Mouse (Mus musculus): ENCODE data around the gene Abca16. TPM values are rescaled to one million over a fixed set of nuclear protein-coding genes. Genes with fewer than 3 reads are reported as not detected.

The Abca16 gene
- not detected for total RNA-seq (2022)

DNA sequence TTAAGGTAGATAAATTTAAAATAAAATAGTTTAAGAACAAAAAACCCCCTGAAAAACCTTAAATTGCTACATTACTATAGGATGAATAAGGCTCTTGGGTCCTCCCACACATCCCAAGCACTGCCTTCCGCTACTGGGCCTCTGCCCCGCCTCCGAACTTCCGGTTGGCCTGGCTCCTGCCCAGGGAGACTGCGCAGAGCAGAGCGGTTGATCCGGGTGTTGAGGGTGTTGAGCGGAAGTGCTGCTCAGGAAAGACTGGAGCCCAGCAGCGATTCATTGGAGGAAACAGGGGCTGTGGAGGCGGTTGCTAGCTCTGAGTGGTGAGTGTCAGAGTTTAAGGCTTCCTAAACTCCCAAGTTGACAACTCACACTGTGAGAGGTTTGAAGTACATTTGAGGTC, at the start of gene Abca16:
Gene Abca16, plus strand, starts transcription at position 201 of the 400 bp plus-strand sequence.
- no peak for DNase-seq (ENCODE audit: low spot score in 2 of 2)

DNA sequence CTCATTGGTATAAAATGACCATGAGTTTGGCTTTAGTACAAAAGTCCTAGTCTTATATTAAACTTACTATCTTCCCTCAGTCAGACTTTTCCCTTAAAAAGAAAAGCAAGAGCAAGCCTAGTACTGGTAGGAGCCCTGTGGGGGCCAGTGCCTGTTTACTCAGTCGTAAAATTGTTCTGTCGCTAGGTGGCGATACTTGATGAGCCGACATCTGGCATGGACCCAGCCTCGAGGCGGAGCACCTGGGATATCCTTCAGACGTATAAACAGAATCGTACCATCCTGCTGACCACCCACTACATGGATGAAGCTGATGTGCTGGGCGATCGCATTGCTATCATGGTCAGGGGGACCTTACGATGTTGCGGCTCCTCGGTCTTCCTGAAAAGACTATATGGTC, 48.3 kb upstream of the Abca16 start:
- DNase-seq (ENCODE audit: low spot score in 2 of 2) = no peak

DNA sequence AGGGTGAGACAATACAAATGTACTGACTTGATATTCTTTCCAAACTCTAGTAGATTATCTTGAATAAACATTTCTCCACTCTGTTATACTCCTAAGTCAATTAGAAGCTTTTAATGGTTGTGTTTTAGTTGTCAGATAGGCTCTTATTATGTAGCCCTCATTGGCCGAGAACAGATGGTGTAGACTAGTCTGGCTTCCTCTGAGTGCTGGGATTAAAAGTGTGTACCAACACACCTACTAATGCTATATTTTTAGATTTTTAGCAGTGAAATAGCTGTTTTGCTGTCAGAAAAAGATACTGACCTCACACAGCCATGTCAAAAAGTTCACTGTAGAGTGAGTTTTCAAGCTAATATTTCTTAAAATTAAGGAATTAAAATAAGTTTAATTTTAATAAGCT, 2.9 kb downstream of the Abca16 start:
- DNase-seq (ENCODE audit: low spot score in 2 of 2) = no peak

DNA sequence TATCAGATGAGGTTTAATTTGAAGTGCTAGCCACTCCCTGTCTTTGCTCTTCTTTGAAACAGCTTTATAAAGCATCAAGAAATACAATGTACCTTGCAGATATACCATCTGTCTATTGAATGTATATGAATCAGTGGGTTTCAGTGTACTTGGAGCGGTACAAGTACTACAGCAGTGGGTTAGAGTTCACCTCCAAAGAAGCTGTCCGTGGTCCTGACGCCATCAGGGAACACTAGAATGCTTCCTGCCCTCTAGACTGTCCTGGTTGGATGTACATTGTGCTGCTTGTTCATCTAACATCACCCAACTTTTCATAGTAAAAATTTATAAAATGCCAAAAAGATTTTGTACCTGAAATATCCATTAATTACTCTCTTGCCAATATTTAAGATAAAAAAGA, 17.2 kb downstream of the Abca16 start:
- DNase-seq (ENCODE audit: low spot score in 2 of 2) = no peak

DNA sequence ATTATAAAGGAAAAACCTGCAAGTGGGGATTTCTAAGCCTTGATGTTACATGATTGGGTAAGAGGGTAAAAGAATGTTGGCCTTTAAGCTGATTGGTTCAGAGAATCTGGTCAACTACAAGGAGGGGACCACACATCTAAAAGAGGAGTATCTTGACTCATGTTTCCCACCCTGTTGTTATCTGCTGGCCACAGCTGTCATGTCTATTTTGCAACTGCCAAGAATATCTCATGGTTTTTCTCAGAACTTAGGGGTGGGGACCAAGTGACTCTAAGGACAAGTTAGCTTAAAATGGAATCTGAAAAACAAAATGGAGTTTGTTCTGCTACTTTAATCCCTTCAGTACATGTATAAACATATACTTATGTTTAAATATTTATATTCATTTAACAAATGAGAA, 22.0 kb downstream of the Abca16 start:
- DNase-seq (ENCODE audit: low spot score in 2 of 2) = no peak

DNA sequence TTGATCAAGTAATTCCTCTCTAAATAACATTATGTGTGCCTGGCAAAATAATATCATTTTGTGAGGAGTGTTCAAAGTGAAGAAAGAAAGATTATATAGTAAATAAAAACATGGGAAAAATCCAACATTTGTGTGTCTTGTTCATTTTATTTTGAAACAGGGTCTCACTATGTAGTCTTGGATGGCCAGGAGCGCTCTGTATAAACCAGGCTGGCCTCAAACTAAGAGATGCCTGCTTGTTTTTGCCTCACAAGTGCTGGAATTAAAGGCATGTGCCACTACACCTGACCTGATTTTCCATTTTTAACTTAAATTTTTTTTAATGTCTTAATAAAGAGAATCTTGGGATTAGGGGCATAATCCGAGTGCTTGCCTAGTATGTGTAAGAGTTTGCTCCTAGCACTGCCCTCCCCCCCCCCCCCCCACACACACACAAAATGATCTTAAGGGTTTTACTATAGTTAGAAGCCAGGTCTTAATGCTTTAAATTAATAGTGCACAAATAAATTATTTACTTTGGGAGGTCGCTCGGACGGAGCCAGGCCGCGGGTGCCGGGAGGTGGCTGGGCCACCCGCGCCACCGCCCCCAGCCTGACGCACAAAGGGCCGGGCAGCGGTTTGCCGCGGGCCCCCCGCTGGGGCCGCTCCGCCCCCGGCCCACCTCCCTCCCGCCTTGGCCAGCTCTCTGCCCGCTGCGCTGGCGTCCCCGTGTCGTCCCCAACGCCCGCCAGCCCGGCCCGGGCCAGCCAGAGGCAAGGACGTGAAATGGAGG, 94.6 kb downstream of the Abca16 start:
- no peak for DNase-seq (ENCODE audit: low spot score in 2 of 2)

DNA sequence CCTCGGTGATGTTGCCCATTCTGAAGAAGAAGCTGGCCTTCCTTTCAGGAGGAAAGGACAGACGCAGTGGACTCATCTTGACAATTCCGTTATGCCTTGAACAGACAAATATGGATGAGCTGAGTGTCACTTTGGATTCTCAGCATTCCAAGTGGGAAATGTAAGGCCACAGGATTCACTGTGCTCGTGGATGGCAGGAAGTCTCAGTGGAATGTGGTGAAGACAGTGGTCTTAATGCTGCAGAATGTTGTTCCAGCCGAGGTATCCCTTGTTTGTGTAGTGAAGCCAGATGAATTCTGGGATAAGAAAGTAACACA, 95.2 kb downstream of the Abca16 start:
- no peak for DNase-seq (ENCODE audit: low spot score in 2 of 2)

DNA sequence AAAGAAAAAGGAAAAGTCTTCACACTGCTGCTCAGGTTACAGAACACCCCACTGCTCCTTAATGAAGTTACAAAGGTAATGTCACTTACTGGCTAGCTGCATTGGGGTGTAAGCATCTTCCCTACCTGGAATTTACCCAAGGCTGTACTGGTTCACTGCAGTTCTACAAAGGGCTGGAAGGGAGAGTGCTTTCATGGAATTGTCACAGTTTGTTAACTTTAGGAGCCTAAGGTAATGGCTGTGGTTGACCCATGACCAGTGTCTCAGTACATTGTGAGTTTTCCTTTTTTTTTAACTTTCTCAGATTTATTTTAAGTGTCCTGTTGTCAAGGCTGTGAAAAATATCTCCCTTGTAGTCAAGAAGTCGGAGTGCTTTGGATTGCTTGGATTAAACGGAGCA, 125.4 kb downstream of the Abca16 start:
- DNase-seq (ENCODE audit: low spot score in 2 of 2) = no peak

DNA sequence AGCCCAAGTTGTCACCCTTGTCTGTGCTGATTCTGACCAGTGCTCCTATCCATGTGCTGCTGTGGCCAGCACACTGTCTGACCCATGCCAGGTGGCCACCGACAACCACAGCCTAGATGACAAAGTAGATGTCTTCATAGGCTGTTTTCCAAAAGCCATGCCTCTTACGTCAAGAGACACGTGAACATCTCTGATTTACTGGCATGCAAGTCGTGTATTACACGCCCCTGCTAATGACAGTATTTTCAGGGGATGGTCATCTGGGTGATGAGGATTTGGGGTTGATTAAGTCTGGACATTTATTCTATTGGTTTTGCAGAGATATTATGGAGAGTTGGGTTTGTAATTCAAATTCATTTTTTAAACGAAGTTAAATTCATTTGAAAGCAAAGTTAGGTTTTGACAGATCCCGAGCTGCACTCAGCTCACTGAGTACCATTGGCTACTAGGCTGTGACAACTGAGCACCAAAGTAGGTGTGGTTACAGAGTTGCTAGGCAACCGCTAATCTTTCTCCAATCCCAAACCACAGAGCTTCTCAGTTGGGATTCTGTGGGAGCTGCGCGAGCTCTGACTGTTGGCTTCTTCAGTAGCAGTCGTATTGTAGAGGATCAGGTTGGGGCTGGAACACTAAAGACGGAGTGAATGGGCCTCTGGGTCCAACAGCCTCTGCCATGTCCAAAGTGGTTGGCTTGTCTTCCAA, 143.2 kb downstream of the Abca16 start:
- DNase-seq (ENCODE audit: low spot score in 2 of 2) = no peak

DNA sequence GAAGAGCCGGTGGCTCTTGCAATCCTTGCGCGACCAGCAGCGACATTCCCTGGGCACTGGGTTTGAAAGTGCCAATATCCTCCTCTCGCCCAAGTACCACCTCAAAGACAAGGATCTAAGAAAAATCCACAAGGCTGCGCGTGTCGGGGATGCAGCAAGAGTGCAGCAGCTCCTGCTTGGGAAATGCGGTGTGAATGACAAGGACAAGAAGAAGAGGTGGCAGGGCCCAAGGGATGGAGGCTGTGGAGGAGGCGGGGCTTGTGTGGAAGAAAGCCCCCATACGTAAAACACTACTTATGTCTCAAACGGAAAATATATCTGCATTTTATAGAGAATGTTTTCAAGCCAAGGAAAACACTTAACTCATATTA, 143.7 kb downstream of the Abca16 start:
- DNase-seq (ENCODE audit: low spot score in 2 of 2) = no peak

DNA sequence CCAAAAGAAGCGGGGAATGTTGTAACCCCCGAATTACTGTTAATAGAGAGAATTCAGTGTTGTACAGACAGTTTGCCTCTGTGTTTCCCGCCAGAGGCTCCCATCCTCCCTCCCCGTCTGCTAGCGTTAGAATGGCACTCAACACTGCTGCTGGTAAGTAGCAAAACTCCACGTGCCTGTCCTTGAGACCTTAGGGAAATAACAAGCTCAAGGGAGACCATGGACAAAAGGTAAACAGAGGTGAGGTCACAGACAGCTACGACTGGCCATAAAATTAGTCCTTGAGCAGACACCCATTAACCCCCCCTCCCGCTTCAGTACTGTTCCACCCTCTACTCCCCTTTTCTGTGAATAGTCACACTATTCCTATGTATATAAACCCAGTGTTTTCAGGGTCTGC, 157.9 kb downstream of the Abca16 start:
- no peak for DNase-seq (ENCODE audit: low spot score in 2 of 2)

DNA sequence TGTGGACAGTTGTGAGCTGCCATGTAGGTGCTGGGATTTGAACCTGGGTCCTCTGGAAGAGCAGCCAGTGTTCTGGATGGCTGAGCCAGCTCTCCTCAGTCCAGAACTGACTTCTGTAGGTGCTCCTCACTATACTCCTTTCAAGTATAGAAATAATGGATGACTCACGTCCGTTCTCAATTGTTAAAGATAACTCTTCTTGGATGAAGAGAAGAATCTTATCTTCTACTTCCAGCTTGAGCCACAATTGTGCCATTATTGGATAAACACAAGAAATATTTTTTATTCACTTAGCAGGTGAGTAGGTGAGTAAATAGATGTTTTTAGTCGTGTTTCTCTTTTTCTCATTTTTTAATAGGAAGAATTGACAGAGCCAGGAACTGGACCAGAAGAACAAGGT, 167.1 kb downstream of the Abca16 start:
- no peak for DNase-seq (ENCODE audit: low spot score in 2 of 2)

Other genes with a start within 250 kb of the Abca16 start
- under 1 TPM in 2 of 4 experiments, not detected in 2; 0.11 to 0.18 TPM for gene Anks4b, start 235.8 kb upstream of the Abca16 start, total RNA-seq (2022)
- 1 to 10 TPM; 2.8 to 4.6 (median 3.7) TPM for gene Crym, start 207.5 kb upstream of the Abca16 start, total RNA-seq (2022)
- gene Abca14, start 205.7 kb upstream of the Abca16 start, total RNA-seq (2022) = not detected
- not detected for gene Abca15, start 81.0 kb upstream of the Abca16 start, total RNA-seq (2022)
- gene Uqcrc2, start 225.5 kb downstream of the Abca16 start, total RNA-seq (2022) = 100 to 1,000 TPM; 435 to 499 (median 482) TPM